ENCODE assay signal across 12 mouse cellular contexts in the genomic region with DNA sequence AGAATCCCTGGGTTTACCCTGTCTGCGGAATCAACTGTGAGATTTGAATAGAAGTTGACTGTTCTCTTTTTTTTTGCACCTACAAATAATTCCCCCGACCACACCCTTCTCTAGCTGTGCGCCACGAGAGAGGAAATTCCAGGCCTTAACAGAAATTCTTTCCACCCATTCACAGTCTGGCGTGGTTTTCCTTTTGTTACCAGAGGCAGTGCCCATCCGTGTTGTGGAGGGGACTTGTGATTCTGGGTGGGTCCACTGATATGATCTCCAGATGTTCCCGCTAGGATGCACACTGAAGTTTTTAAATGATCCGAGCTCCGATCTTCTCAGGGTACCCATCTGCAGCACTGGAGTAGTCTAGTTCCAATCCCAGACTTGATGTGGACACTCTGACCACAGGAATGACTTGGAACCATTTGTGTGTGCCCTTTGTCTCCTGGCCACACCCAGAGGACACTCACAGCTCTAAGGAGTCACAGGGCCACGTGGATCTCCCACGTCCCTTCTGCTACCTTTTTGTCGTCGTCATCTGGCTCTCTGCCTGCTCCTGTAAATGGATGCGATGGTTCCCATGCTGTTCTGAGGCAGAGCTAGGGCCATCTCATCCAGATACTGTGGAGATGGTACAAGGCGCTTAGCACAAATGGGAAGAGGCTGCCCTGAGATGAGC. TPM values are rescaled to one million over a fixed set of nuclear protein-coding genes. Genes with fewer than 3 reads are reported as not detected.
DNase-seq lines count a peak whose midpoint lies in the region; ATAC-seq and TF ChIP-seq lines count a peak whose summit lies in the region.
"Had no signal": no experiment of that assay in that cellular context is flagged by ENCODE, and none has a peak within 500 bp of the region (broad histone marks: within the 10 kb centered on the region; RNA-seq: fewer than 3 reads in every experiment).

No protein-coding gene starts in this region.

- H3K27ac ChIP-seq in kidney, postnatal 0 days: peak overlapping the region; percentile 89
- peak overlapping the region; percentile 71 for H3K27ac ChIP-seq in brown adipose tissue, adult 24 weeks (replicated peaks; ENCODE audit: low read depth, low read length)
- H3K27ac ChIP-seq in heart, embryonic 15.5 days: peak overlapping the region; percentile 97
- H3K27ac ChIP-seq in neural tube, embryonic 15.5 days (replicated peaks): 0 out of 2 replicates have a peak overlapping the region, but pooled peaks have one; percentile 42
- H3K27ac ChIP-seq: forebrain, embryonic 15.5 days; layer of hippocampus, adult 2 months; midbrain, embryonic 15.5 days had no signal

- H3K36me3 ChIP-seq in kidney, postnatal 0 days (ENCODE audit: insufficient read depth, low read length): 0 out of 2 replicates have a peak, but pooled peaks cover 4% of the 10 kb centered on the region
- peaks cover 1% of the 10 kb centered on the region; the same call in 1 of the 2 replicates for H3K36me3 ChIP-seq in heart, embryonic 15.5 days
- H3K36me3 ChIP-seq in neural tube, embryonic 15.5 days: no peaks in the 10 kb centered on the region
- H3K36me3 ChIP-seq: forebrain, embryonic 15.5 days; midbrain, embryonic 15.5 days had no signal

- no peak for ATAC-seq in kidney, postnatal 0 days (replicated peaks; ENCODE audit: low FRiP score, low read depth)
- no peak for ATAC-seq in heart, embryonic 15.5 days (replicated peaks; ENCODE audit: insufficient number of reproducible peaks, insufficient read depth, low FRiP score, low read depth)
- ATAC-seq in neural tube, embryonic 15.5 days (ENCODE audit: low FRiP score): no peak
- ATAC-seq in megakaryocyte progenitor cell, adult 5-6 weeks (replicated peaks; ENCODE audit: poor library complexity): no peak
- ATAC-seq: forebrain, embryonic 15.5 days; midbrain, embryonic 15.5 days had no signal

- 71% methylated on average over 15 of the region's 15 CpGs for WGBS in kidney, postnatal 0 days
- WGBS in heart, embryonic 15.5 days: 59% methylated on average over 15 of the region's 15 CpGs
- 79% methylated on average over 15 of the region's 15 CpGs for WGBS in neural tube, embryonic 15.5 days

- H3K27me3 ChIP-seq in kidney, postnatal 0 days (ENCODE audit: insufficient read depth, low read length): no peaks in the 10 kb centered on the region
- H3K27me3 ChIP-seq in heart, embryonic 15.5 days: no peaks in the 10 kb centered on the region
- H3K27me3 ChIP-seq in neural tube, embryonic 15.5 days (replicated peaks): peaks cover 23% of the 10 kb centered on the region
- H3K27me3 ChIP-seq: forebrain, embryonic 15.5 days had no signal

- peaks cover 49% of the 10 kb centered on the region for H3K4me1 ChIP-seq in kidney, postnatal 0 days (replicated peaks; ENCODE audit: insufficient read depth, low read length)
- H3K4me1 ChIP-seq in brown adipose tissue, adult 24 weeks (ENCODE audit: control insufficient read depth, insufficient read depth, insufficient read length, low read length): peaks cover 28% of the 10 kb centered on the region
- peaks cover 72% of the 10 kb centered on the region for H3K4me1 ChIP-seq in heart, embryonic 15.5 days (replicated peaks)
- peaks cover 51% of the 10 kb centered on the region for H3K4me1 ChIP-seq in neural tube, embryonic 15.5 days

- no peak overlapping the region for H3K9ac ChIP-seq in kidney, postnatal 0 days (ENCODE audit: low read depth, low read length)
- H3K9ac ChIP-seq in heart, embryonic 15.5 days: no peak overlapping the region
- H3K9ac ChIP-seq in neural tube, embryonic 15.5 days (replicated peaks): no peak overlapping the region
- H3K9ac ChIP-seq: forebrain, embryonic 15.5 days; midbrain, embryonic 15.5 days had no signal

- no peak overlapping the region for H3K4me3 ChIP-seq in kidney, postnatal 0 days (replicated peaks; ENCODE audit: low read depth, low read length)
- peak overlapping the region; percentile 1 for H3K4me3 ChIP-seq in brown adipose tissue, adult 24 weeks (ENCODE audit: insufficient read depth, low read depth, low read length)
- H3K4me3 ChIP-seq in heart, embryonic 15.5 days: 0 out of 2 replicates have a peak overlapping the region, but pooled peaks have one; percentile 2
- H3K4me3 ChIP-seq in neural tube, embryonic 15.5 days (replicated peaks): no peak overlapping the region
- H3K4me3 ChIP-seq: forebrain, embryonic 15.5 days; layer of hippocampus, adult 2 months; midbrain, embryonic 15.5 days had no signal

- H3K4me2 ChIP-seq in kidney, postnatal 0 days (ENCODE audit: low read length): peak overlapping the region; percentile 61; the same call in 1 of the 2 replicates
- H3K4me2 ChIP-seq in heart, embryonic 15.5 days: peak overlapping the region; percentile 70
- H3K4me2 ChIP-seq in neural tube, embryonic 15.5 days: peak overlapping the region; percentile 5; the same call in 1 of the 2 replicates
- H3K4me2 ChIP-seq: forebrain, embryonic 15.5 days; midbrain, embryonic 15.5 days had no signal

- no peak for DNase-seq in kidney, postnatal 0 days (ENCODE audit: low spot score)
- DNase-seq in kidney, adult 8-10 months: no peak
- DNase-seq in adrenal gland, postnatal 36 days: no peak
- DNase-seq: right cerebral cortex, adult 18-20 months had no signal

- TF ChIP-seq CTCF in kidney, postnatal 0 days (IDR thresholded peaks at IDR 0.05; ENCODE audit: low read depth): no peak

- H3K9me3 ChIP-seq in kidney, postnatal 0 days (replicated peaks; ENCODE audit: low read length): no peaks in the 10 kb centered on the region
- no peaks in the 10 kb centered on the region for H3K9me3 ChIP-seq in heart, embryonic 15.5 days (replicated peaks)
- H3K9me3 ChIP-seq in neural tube, embryonic 15.5 days (replicated peaks): no peaks in the 10 kb centered on the region
- H3K9me3 ChIP-seq: forebrain, embryonic 15.5 days; G1E; midbrain, embryonic 15.5 days had no signal

RNA-seq across cellular contexts. Expression of a gene that starts 3.1 kb away (rescaled TPM):
- polyA plus RNA-seq in kidney, postnatal 0 days (2015; fragmentation: Nextera tagmentation; extraction: Ambion mirVana): 442 and 483 TPM in 2 replicates
- polyA plus RNA-seq in brown adipose tissue, adult 24 weeks (2012; ENCODE audit: insufficient read depth, insufficient read length, missing spikeins): 603 and 650 TPM in 2 replicates
- 544 and 629 TPM in 2 replicates for polyA plus RNA-seq in heart, embryonic 15.5 days (2015; fragmentation: Nextera tagmentation; extraction: Ambion mirVana)
- polyA plus RNA-seq in neural tube, embryonic 15.5 days (2015; fragmentation: Nextera tagmentation; extraction: Ambion mirVana): 251 and 335 TPM in 2 replicates
- 111 and 140 TPM in 2 replicates for total RNA-seq in megakaryocyte progenitor cell, adult 5-6 weeks (2015)
- 74.3 and 112 TPM in 2 replicates for total RNA-seq in megakaryocyte progenitor cell, adult 5-6 weeks (2017)
- 100 to 1,000 TPM; 396 to 515 TPM for total RNA-seq in adrenal gland, postnatal 36 days (2021)

RNA-seq across cellular contexts. Expression of a gene that starts 58.8 kb away (rescaled TPM):
- 13.6 and 13.8 TPM in 2 replicates for polyA plus RNA-seq in kidney, postnatal 0 days (2015; fragmentation: Nextera tagmentation; extraction: Ambion mirVana)
- polyA plus RNA-seq in brown adipose tissue, adult 24 weeks (2012; ENCODE audit: insufficient read depth, insufficient read length, missing spikeins): 4.2 and 5.0 TPM in 2 replicates
- polyA plus RNA-seq in heart, embryonic 15.5 days (2015; fragmentation: Nextera tagmentation; extraction: Ambion mirVana): 11.0 and 11.5 TPM in 2 replicates
- polyA plus RNA-seq in neural tube, embryonic 15.5 days (2015; fragmentation: Nextera tagmentation; extraction: Ambion mirVana): 10.1 and 11.0 TPM in 2 replicates
- total RNA-seq in megakaryocyte progenitor cell, adult 5-6 weeks (2015): 23.5 and 31.1 TPM in 2 replicates
- total RNA-seq in megakaryocyte progenitor cell, adult 5-6 weeks (2017): 18.9 and 27.6 TPM in 2 replicates
- total RNA-seq in adrenal gland, postnatal 36 days (2021): 10 to 100 TPM; 12.9 to 15.3 TPM

Comparison
In these comparisons a context has a peak if more than half of its experiments do, and no peak if none do; other contexts are left out.
1. H3K27ac ChIP-seq: peak in every context shown above with its lines; median percentile 97 in heart, embryonic 15.5 days; 89 in kidney, postnatal 0 days; 71 in brown adipose tissue, adult 24 weeks; 42 in neural tube, embryonic 15.5 days.
2. H3K4me2 ChIP-seq: peak in every context shown above with its lines; median percentile 70 in heart, embryonic 15.5 days; 61 in kidney, postnatal 0 days; 5 in neural tube, embryonic 15.5 days.
3. H3K4me3 ChIP-seq: peak in brown adipose tissue, adult 24 weeks (single experiment) and heart, embryonic 15.5 days (single experiment); none in kidney, postnatal 0 days (single experiment) and neural tube, embryonic 15.5 days (single experiment).